Mouse (Mus musculus): ENCODE data around the gene Magi2. TPM values are rescaled to one million over a fixed set of nuclear protein-coding genes. Genes with fewer than 3 reads are reported as not detected.

The Magi2 gene
- polyA plus RNA-seq, 1 experiment from 2014 or later: 4.1 TPM

DNA sequence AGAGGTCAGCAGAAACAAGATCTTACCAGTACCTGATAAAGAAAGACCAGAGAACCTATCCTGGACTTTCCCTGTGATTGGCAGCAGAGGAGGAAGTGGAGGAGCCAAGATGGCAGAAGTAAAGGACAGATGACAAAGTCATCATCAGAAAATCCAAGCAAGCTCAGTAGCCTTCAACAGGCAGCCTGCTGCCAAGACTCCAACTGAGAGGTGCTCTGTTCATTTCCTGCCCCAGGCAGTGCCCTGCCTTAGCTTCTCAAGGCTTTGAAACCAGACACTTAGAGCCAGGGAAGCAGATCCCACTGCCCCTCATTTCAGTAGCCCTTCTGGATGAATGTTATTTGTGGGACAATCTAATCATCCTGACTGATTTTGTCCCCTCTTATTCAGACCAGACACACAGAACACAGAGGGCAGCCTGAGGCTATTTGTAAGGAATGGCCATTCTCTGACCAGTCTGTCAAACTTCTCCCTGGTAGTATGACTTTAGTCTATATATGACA lies 1448.4 kb downstream of the Magi2 start:
- ATAC-seq (replicated peaks; ENCODE audit: insufficient number of reproducible peaks, insufficient read depth, low FRiP score, low read depth): no peak

GRCm38 (mm10) chr5:20676193-20676871 lies 1449.5 kb downstream of the Magi2 start:
- no peaks in the 10 kb centered on the region for H3K36me3 ChIP-seq
- H3K4me2 ChIP-seq: no peak overlapping the region
- H3K27ac ChIP-seq: no peak overlapping the region
- H3K4me1 ChIP-seq (replicated peaks): no peaks in the 10 kb centered on the region
- 34% methylated on average over 7 of the region's 7 CpGs for WGBS
- H3K4me3 ChIP-seq: no peak overlapping the region
- no peak; the same call in 1 of the 2 replicates for ATAC-seq (replicated peaks; ENCODE audit: insufficient number of reproducible peaks, insufficient read depth, low FRiP score, low read depth)
- H3K27me3 ChIP-seq: no peaks in the 10 kb centered on the region
- no peaks in the 10 kb centered on the region for H3K9me3 ChIP-seq (replicated peaks)
- no peak overlapping the region for H3K9ac ChIP-seq

More for the DNA sequence above, 1448.4 kb downstream of the Magi2 start:
- H3K9me3 ChIP-seq (replicated peaks): no peaks in the 10 kb centered on the region
- no peaks in the 10 kb centered on the region for H3K36me3 ChIP-seq
- no peak overlapping the region for H3K4me2 ChIP-seq
- H3K27ac ChIP-seq: no peak overlapping the region
- H3K4me3 ChIP-seq: no peak overlapping the region
- no peak overlapping the region for H3K9ac ChIP-seq
- H3K4me1 ChIP-seq (replicated peaks): no peaks in the 10 kb centered on the region
- no peaks in the 10 kb centered on the region for H3K27me3 ChIP-seq

- H3K4me1 ChIP-seq (replicated peaks): no peaks in the 10 kb centered on the region
- 48% methylated on average over 3 of the region's 3 CpGs for WGBS
- no peaks in the 10 kb centered on the region for H3K27me3 ChIP-seq
- no peak overlapping the region for H3K4me2 ChIP-seq
- no peak overlapping the region for H3K4me3 ChIP-seq
- H3K9me3 ChIP-seq (replicated peaks): no peaks in the 10 kb centered on the region
- H3K9ac ChIP-seq: no peak overlapping the region
- ATAC-seq (replicated peaks; ENCODE audit: insufficient number of reproducible peaks, insufficient read depth, low FRiP score, low read depth): no peak
- no peak overlapping the region for H3K27ac ChIP-seq
- no peaks in the 10 kb centered on the region for H3K36me3 ChIP-seq
Observed at GRCm38 (mm10) chr5:20677246-20677645, 1450.4 kb downstream of the Magi2 start.

GRCm38 (mm10) chr5:20678573-20678972 lies 1451.7 kb downstream of the Magi2 start:
- Histone ChIP-seq H3K27ac (no peak overlapping the region), H3K4me3 (no peak overlapping the region), H3K9ac (no peak overlapping the region), H3K4me2 (no peak overlapping the region), H3K27me3 (no peaks in the 10 kb centered on the region), H3K36me3 (no peaks in the 10 kb centered on the region), H3K4me1 (replicated peaks) (no peaks in the 10 kb centered on the region), H3K9me3 (replicated peaks) (no peaks in the 10 kb centered on the region)
- ATAC-seq (replicated peaks; ENCODE audit: insufficient number of reproducible peaks, insufficient read depth, low FRiP score, low read depth): no peak
- WGBS: 63% methylated on average over 3 of the region's 3 CpGs

DNA sequence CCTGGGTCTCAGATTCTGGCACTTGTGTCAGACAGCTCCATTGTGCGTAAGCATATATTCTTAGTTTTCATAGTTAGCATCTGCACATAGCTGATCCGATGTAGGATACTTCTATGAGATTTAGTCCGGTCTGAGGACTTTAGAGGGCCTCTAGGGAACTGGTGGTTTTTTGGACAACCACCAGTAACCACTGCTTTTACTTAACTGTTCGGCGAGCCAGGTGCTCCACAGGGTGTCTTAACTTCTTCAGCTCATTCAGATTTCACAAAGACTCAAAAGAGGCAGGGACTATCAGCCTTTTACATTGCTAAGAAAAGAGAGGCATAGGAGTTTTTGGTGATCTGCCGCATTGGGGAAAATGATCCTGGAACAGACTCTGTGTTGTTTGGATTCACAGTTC lies 1453.1 kb downstream of the Magi2 start:
- Histone ChIP-seq H3K27ac (no peak overlapping the region), H3K9me3 (replicated peaks) (no peaks in the 10 kb centered on the region), H3K9ac (no peak overlapping the region), H3K36me3 (no peaks in the 10 kb centered on the region), H3K4me1 (replicated peaks) (no peaks in the 10 kb centered on the region), H3K4me2 (no peak overlapping the region), H3K4me3 (no peak overlapping the region), H3K27me3 (no peaks in the 10 kb centered on the region)
- 86% methylated on average over 6 of the region's 6 CpGs for WGBS
- ATAC-seq (replicated peaks; ENCODE audit: insufficient number of reproducible peaks, insufficient read depth, low FRiP score, low read depth): no peak

GRCm38 (mm10) chr5:20680833-20681530 lies 1454.1 kb downstream of the Magi2 start:
- Histone ChIP-seq H3K36me3 (no peaks in the 10 kb centered on the region), H3K27ac (no peak overlapping the region), H3K27me3 (no peaks in the 10 kb centered on the region), H3K4me3 (no peak overlapping the region), H3K4me2 (0 out of 2 replicates have a peak overlapping the region, but pooled peaks have one; percentile 10), H3K4me1 (replicated peaks) (no peaks in the 10 kb centered on the region), H3K9ac (no peak overlapping the region), H3K9me3 (replicated peaks) (no peaks in the 10 kb centered on the region)
- no peak for ATAC-seq (replicated peaks; ENCODE audit: insufficient number of reproducible peaks, insufficient read depth, low FRiP score, low read depth)
- WGBS: 73% methylated on average over 15 of the region's 15 CpGs

DNA sequence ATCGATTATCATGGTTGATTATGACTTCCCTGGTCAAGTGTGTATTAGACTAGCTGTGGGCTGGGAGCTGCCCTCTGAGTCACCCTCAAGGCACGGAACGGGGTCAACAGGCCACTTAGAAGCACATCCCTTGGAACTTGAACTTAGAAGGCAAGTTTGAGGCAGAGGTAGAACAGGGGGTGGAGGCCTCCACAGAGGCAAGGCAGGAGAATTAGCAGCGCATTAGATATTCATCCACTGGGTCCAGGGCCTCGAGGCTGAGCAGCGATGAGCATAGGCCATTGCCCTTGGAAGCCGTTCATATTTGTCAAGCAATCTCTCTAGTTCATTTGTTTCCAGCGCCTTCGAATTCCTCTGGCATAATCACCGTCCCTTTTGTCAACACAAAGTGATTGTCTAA lies 1454.8 kb downstream of the Magi2 start:
- no peak for ATAC-seq (replicated peaks; ENCODE audit: insufficient number of reproducible peaks, insufficient read depth, low FRiP score, low read depth)
- Histone ChIP-seq H3K4me2 (no peak overlapping the region), H3K27ac (no peak overlapping the region), H3K4me3 (no peak overlapping the region), H3K27me3 (no peaks in the 10 kb centered on the region), H3K9ac (no peak overlapping the region), H3K9me3 (replicated peaks) (no peaks in the 10 kb centered on the region), H3K36me3 (no peaks in the 10 kb centered on the region), H3K4me1 (replicated peaks) (no peaks in the 10 kb centered on the region)
- WGBS: 78% methylated on average over 10 of the region's 10 CpGs

DNA sequence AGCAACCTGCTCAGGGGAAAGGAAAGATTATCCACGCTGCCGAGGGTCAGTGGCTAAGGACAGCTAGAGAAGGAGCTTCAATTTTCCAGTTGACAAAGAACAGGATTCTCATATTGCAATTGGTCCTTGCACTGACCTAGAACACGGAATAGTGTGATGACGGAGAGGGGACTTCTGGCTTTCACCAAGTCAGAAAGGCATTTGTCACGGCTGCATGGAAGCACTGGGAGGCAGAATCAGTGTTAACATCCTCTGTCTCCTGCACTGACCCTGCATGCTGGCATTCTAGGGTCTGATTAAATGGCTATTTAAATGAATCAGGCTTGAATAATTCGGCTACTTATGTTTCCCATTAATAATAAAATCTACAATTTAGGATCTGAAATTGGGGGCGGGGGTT lies 1455.4 kb downstream of the Magi2 start:
- H3K4me3 ChIP-seq: no peak overlapping the region
- ATAC-seq (replicated peaks; ENCODE audit: insufficient number of reproducible peaks, insufficient read depth, low FRiP score, low read depth): no peak
- WGBS: 60% methylated on average over 7 of the region's 7 CpGs
- no peaks in the 10 kb centered on the region for H3K27me3 ChIP-seq
- no peak overlapping the region for H3K9ac ChIP-seq
- no peaks in the 10 kb centered on the region for H3K9me3 ChIP-seq (replicated peaks)
- H3K4me1 ChIP-seq (replicated peaks): no peaks in the 10 kb centered on the region
- H3K36me3 ChIP-seq: no peaks in the 10 kb centered on the region
- no peak overlapping the region for H3K27ac ChIP-seq
- H3K4me2 ChIP-seq: no peak overlapping the region

DNA sequence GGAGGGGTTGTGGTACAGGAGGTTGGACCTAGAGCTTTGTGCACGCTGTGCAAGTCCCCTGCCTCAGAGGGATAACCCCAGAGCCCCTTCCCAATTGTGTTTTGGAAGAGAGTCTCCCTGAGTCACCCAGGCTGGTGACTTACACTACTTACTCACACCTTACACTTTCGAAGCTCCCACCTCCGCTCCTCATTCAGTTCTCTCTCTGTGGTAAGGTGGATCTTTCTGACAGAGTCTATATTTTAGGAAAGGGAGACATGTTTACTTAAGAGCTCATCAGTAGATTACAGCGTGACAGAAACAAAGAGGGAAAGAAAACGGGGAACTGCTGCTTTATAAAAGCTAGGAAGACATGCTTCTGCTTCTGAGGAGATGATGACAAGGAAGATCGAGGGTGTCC lies 1457.3 kb downstream of the Magi2 start:
- no peak overlapping the region for H3K4me2 ChIP-seq
- no peak overlapping the region for H3K9ac ChIP-seq
- no peak overlapping the region for H3K4me3 ChIP-seq
- no peaks in the 10 kb centered on the region for H3K9me3 ChIP-seq (replicated peaks)
- 61% methylated on average over 6 of the region's 6 CpGs for WGBS
- H3K4me1 ChIP-seq (replicated peaks): no peaks in the 10 kb centered on the region
- H3K36me3 ChIP-seq: no peaks in the 10 kb centered on the region
- no peak for ATAC-seq (replicated peaks; ENCODE audit: insufficient number of reproducible peaks, insufficient read depth, low FRiP score, low read depth)
- H3K27me3 ChIP-seq: no peaks in the 10 kb centered on the region
- H3K27ac ChIP-seq: no peak overlapping the region

DNA sequence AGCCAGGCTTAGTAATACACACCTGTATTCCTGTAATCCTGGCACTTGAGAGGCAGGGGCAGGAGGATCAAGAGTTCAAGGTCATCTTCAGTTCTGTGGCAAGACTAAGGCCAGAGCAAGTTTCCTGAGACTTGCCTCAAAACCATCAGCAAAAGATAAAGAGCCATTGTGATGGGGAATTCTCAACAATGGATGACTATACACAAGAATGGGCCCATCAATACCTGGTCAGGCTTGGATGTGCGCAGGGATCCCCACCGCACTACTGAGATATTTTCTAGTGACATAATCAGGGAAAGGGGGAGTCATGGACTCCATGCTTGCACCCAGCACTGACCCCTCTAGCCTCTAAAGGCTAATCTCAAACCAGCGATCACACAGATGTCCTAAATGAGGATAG lies 1465.4 kb downstream of the Magi2 start:
- Histone ChIP-seq H3K27me3 (no peaks in the 10 kb centered on the region), H3K27ac (no peak overlapping the region), H3K4me3 (no peak overlapping the region), H3K36me3 (no peaks in the 10 kb centered on the region), H3K9ac (no peak overlapping the region), H3K4me2 (no peak overlapping the region), H3K4me1 (replicated peaks) (no peaks in the 10 kb centered on the region), H3K9me3 (replicated peaks) (no peaks in the 10 kb centered on the region)
- 94% methylated on average over 3 of the region's 3 CpGs for WGBS
- no peak for ATAC-seq (replicated peaks; ENCODE audit: insufficient number of reproducible peaks, insufficient read depth, low FRiP score, low read depth)

GRCm38 (mm10) chr5:20699116-20699515 lies 1472.3 kb downstream of the Magi2 start:
- 72% methylated on average over 5 of the region's 5 CpGs for WGBS

More at GRCm38 (mm10) chr5:20699116-20699515, 1472.3 kb downstream of the Magi2 start:
- Histone ChIP-seq H3K4me3 (no peak overlapping the region), H3K27me3 (no peaks in the 10 kb centered on the region), H3K9ac (no peak overlapping the region), H3K9me3 (replicated peaks) (no peaks in the 10 kb centered on the region), H3K36me3 (no peaks in the 10 kb centered on the region), H3K27ac (no peak overlapping the region), H3K4me1 (replicated peaks) (0 out of 2 replicates have a peak, but pooled peaks cover 5% of the 10 kb centered on the region), H3K4me2 (no peak overlapping the region)
- ATAC-seq (replicated peaks; ENCODE audit: insufficient number of reproducible peaks, insufficient read depth, low FRiP score, low read depth): no peak

All from heart, embryonic 15.5 days (tissue).